In the genomic region with DNA sequence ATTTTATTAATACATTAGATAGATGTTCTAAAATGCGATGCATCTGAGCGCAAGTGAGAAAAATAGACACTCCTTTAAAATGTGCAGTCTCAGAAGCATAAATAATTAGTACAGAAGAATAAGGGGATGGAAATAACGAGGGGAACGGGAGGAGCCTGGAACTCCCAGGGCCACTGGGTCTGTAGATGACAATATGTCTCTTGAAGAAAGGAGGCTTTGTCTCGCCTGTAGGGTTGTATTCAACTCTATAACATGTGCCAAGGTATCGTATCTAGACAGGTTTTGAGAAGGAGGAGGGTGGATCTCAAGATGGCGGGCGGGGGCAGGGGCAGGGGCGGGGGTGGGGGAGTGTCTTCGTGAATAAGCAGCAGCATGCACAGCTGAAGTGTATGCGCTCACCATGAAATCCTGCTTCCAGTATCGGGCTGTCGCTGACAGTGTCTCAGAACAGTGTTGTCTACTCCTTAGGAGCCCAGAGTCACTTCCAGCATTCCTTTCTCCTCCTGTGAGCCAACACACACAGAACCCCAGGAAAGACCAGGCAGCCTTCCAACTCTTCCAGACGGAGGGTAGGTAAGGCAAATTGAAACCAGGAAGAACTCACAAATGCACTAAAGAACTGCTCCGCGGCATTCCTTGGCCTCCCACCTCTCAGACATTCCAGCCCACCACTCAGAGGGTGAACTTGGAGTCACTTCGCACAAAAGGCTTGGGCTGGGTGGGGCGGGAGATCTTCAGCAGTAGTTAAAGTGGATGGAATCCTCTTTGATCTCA, we compare ENCODE assay signal across 9 mouse cellular contexts. TPM values are rescaled to one million over a fixed set of nuclear protein-coding genes. Genes with fewer than 3 reads are reported as not detected.
A peak's percentile ranks its signal among the peaks of the same experiment; 100 is the strongest.
DNase-seq lines count a peak whose midpoint lies in the region; ATAC-seq and TF ChIP-seq lines count a peak whose summit lies in the region.
"Had no signal": no experiment of that assay in that cellular context is flagged by ENCODE, and none has a peak within 500 bp of the region (broad histone marks: within the 10 kb centered on the region; RNA-seq: fewer than 3 reads in every experiment).

No protein-coding gene starts in this region.

- H3K4me3 ChIP-seq in heart, embryonic 13.5 days: no peak overlapping the region; the same call in 1 of the 2 replicates
- H3K4me3 ChIP-seq in lung, adult 2 months (replicated peaks; ENCODE audit: extremely low read depth, low read depth, low read length): no peak overlapping the region
- no peak overlapping the region for H3K4me3 ChIP-seq in liver, embryonic 12.5 days
- H3K4me3 ChIP-seq: liver, embryonic 13.5 days had no signal

- 67% methylated on average over 18 of the region's 18 CpGs for WGBS in heart, embryonic 13.5 days
- WGBS in lung, adult 2 months: 50% methylated on average over 18 of the region's 18 CpGs
- WGBS in liver, embryonic 12.5 days (ENCODE audit: insufficient replicate concordance): 71% methylated on average over 18 of the region's 18 CpGs

- peak overlapping the region; percentile 45 for H3K27ac ChIP-seq in heart, embryonic 13.5 days (replicated peaks)
- H3K27ac ChIP-seq in liver, embryonic 12.5 days: no peak overlapping the region
- H3K27ac ChIP-seq: liver, embryonic 13.5 days had no signal

- no peaks in the 10 kb centered on the region for H3K36me3 ChIP-seq in heart, embryonic 13.5 days
- H3K36me3 ChIP-seq in liver, embryonic 12.5 days: no peaks in the 10 kb centered on the region
- H3K36me3 ChIP-seq: liver, embryonic 13.5 days had no signal

- no peak for ATAC-seq in heart, embryonic 13.5 days (ENCODE audit: extremely low read depth, insufficient number of reproducible peaks, low FRiP score, low TSS enrichment)
- no peak for ATAC-seq in liver, embryonic 12.5 days

- H3K4me1 ChIP-seq in heart, embryonic 13.5 days: peaks cover 35% of the 10 kb centered on the region
- peaks cover 13% of the 10 kb centered on the region for H3K4me1 ChIP-seq in lung, adult 2 months (ENCODE audit: control insufficient read depth, insufficient read depth, low read length)
- no peaks in the 10 kb centered on the region for H3K4me1 ChIP-seq in liver, embryonic 12.5 days
- H3K4me1 ChIP-seq: liver, embryonic 13.5 days had no signal

- peak; percentile 12 to 18 for DNase-seq in cerebellum, postnatal 36 days
- DNase-seq in cerebellum, adult 9-10 months: no peak
- peak; percentile 13 for DNase-seq in R1 (ENCODE audit: low read depth, low spot score)
- peak; percentile 42 for DNase-seq in lung, adult 2 months
- no peak for DNase-seq in c-Kit-positive CD71-positive TER-119-positive erythroid progenitor cells, embryonic 14.5 days (ENCODE audit: low spot score)
- no peak for DNase-seq in thymus, postnatal 4 days
- DNase-seq: liver, embryonic 13.5 days had no signal

- peak overlapping the region; percentile 44 for H3K4me2 ChIP-seq in heart, embryonic 13.5 days
- H3K4me2 ChIP-seq in liver, embryonic 12.5 days: no peak overlapping the region
- H3K4me2 ChIP-seq: liver, embryonic 13.5 days had no signal

- no peak for TF ChIP-seq POLR2A in lung, adult 2 months (IDR thresholded peaks at IDR 0.05; ENCODE audit: borderline replicate concordance, extremely low read depth, low read depth, low read length)

- no peak for TF ChIP-seq CTCF in lung, adult 2 months (IDR thresholded peaks at IDR 0.05; ENCODE audit: insufficient read depth, low read length)

- H3K27me3 ChIP-seq in heart, embryonic 13.5 days (replicated peaks): no peaks in the 10 kb centered on the region
- no peaks in the 10 kb centered on the region for H3K27me3 ChIP-seq in liver, embryonic 12.5 days (replicated peaks)
- H3K27me3 ChIP-seq: liver, embryonic 13.5 days had no signal

- H3K9me3 ChIP-seq in heart, embryonic 13.5 days: peaks cover 6% of the 10 kb centered on the region; the same call in 1 of the 2 replicates
- H3K9me3 ChIP-seq in liver, embryonic 12.5 days (replicated peaks): no peaks in the 10 kb centered on the region
- H3K9me3 ChIP-seq: liver, embryonic 13.5 days had no signal

- H3K9ac ChIP-seq in heart, embryonic 13.5 days: no peak overlapping the region
- H3K9ac ChIP-seq in liver, embryonic 12.5 days: no peak overlapping the region
- H3K9ac ChIP-seq: liver, embryonic 13.5 days had no signal

RNA-seq across cellular contexts. Expression of a gene that starts 50.7 kb away (rescaled TPM):
- 11.6 and 12.7 TPM in 2 replicates for polyA plus RNA-seq in heart, embryonic 13.5 days (2015; fragmentation: Nextera tagmentation; extraction: Ambion mirVana)
- 58.8 and 69.9 TPM in 2 replicates for polyA plus RNA-seq in lung, adult 2 months (2012; rRNA removed)
- polyA plus RNA-seq in liver, embryonic 12.5 days (2016; fragmentation: Nextera tagmentation; extraction: Ambion mirVana): 2.5 and 2.6 TPM in 2 replicates

Comparison
In these comparisons a context has a peak if more than half of its experiments do, and no peak if none do; other contexts are left out.
1. DNase-seq: peak in cerebellum, postnatal 36 days (2 of 2), R1 (single experiment) and lung, adult 2 months (single experiment); none in cerebellum, adult 9-10 months (single experiment), c-Kit-positive CD71-positive TER-119-positive erythroid progenitor cells, embryonic 14.5 days (single experiment) and thymus, postnatal 4 days (single experiment).